Mouse (Mus musculus): ENCODE results near the gene Acad11. TPM values are rescaled to one million over a fixed set of nuclear protein-coding genes. Genes with fewer than 3 reads are reported as not detected.

Gene Acad11
- polyA plus RNA-seq, 1 experiment, result 6.2 TPM

DNA sequence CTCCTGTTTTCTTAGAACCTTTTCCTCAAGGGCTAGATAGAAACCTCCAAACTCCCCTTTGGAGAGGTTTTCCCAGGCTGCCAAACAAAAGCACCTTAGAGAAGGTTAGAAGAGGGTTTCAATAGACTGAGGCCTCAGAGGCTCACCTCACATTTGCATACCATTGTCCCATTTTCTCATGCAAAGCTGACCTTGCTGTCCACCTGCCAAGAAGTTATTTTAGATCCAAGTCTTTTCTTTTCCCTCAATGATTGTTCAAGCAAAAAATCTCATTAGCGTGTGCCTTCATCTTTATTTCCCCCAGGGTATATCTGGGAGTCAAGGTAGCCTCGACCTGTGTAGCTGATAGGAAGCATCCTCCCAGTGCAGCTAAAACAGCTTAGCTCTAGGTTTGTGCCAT lies 39.7 kb downstream of the Acad11 start:
- no peak for TF ChIP-seq POLR2A (IDR thresholded peaks at IDR 0.05; ENCODE audit: insufficient read length, low read depth)
- no peak for TF ChIP-seq E2F4 (IDR thresholded peaks at IDR 0.05; ENCODE audit: insufficient read depth)
- no peak for TF ChIP-seq TCF12 (IDR thresholded peaks at IDR 0.05; ENCODE audit: insufficient read depth, poor library complexity, severe bottlenecking)
- TF ChIP-seq MAX (IDR thresholded peaks at IDR 0.05; ENCODE audit: low read depth), result no peak
- TF ChIP-seq MYOD1 (IDR thresholded peaks at IDR 0.05; ENCODE audit: control insufficient read depth in 1 of 3, insufficient read length in 2 of 3, low read depth in 2 of 3), result no peak
- TF ChIP-seq SRF (IDR thresholded peaks at IDR 0.05; ENCODE audit: control insufficient read depth, insufficient read length, low read depth), result no peak
- no peak for TF ChIP-seq TCF3 (IDR thresholded peaks at IDR 0.05; ENCODE audit: insufficient read length, low read depth)
- TF ChIP-seq REST (IDR thresholded peaks at IDR 0.05; ENCODE audit: insufficient read depth, insufficient read length), result no peak
- no peak for TF ChIP-seq POLR2AphosphoS2 (IDR thresholded peaks at IDR 0.05; ENCODE audit: insufficient read length, low read depth)
- TF ChIP-seq USF1 (IDR thresholded peaks at IDR 0.05; ENCODE audit: low read depth), result no peak
- TF ChIP-seq CEBPB (IDR thresholded peaks at IDR 0.05; ENCODE audit: insufficient read depth, poor library complexity, severe bottlenecking), result no peak
- Histone ChIP-seq H3K4me3 (no peak overlapping the region), H3K79me2 (ENCODE audit: control insufficient read depth, insufficient read depth) (no peaks in the 10 kb centered on the region), H3K4me2 (ENCODE audit: low read depth) (no peak overlapping the region), H3ac (ENCODE audit: control insufficient read depth, insufficient read length) (no peak overlapping the region), H3K27me3 (ENCODE audit: control insufficient read depth, insufficient read depth, insufficient read length) (no peaks in the 10 kb centered on the region), H3K36me3 (ENCODE audit: control insufficient read depth, insufficient read depth) (no peaks in the 10 kb centered on the region)

DNA sequence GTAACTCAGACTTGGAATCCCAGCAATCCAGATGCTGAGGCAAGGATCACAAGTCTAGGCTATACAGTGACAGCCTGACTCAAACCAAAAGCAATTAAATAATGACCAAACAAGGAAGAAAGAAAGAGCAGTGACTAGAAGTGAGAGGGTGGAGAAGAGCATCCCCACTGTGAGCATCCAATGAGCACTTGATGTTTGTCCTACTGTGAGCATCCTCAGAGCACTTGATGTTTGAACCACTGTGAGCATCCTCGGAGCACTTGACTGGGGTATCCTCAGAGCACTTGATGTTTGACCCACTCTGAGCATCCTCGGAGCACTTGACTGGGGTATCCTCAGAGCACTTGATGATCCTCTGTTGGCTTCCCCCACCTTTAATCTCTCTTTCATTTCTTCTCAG lies 41.8 kb downstream of the Acad11 start:
- Histone ChIP-seq H3K27me3 (ENCODE audit: control insufficient read depth, insufficient read depth, insufficient read length) (no peaks in the 10 kb centered on the region), H3K4me3 (no peak overlapping the region), H3K36me3 (ENCODE audit: control insufficient read depth, insufficient read depth) (no peaks in the 10 kb centered on the region), H3ac (ENCODE audit: control insufficient read depth, insufficient read length) (no peak overlapping the region), H3K79me2 (ENCODE audit: control insufficient read depth, insufficient read depth) (no peaks in the 10 kb centered on the region), H3K4me2 (ENCODE audit: low read depth) (no peak overlapping the region)
- no peak for TF ChIP-seq REST (IDR thresholded peaks at IDR 0.05; ENCODE audit: insufficient read depth, insufficient read length)
- no peak for TF ChIP-seq CEBPB (IDR thresholded peaks at IDR 0.05; ENCODE audit: insufficient read depth, poor library complexity, severe bottlenecking)
- TF ChIP-seq E2F4 (IDR thresholded peaks at IDR 0.05; ENCODE audit: insufficient read depth), result no peak
- no peak for TF ChIP-seq SRF (IDR thresholded peaks at IDR 0.05; ENCODE audit: control insufficient read depth, insufficient read length, low read depth)
- TF ChIP-seq USF1 (IDR thresholded peaks at IDR 0.05; ENCODE audit: low read depth), result no peak
- no peak for TF ChIP-seq MAX (IDR thresholded peaks at IDR 0.05; ENCODE audit: low read depth)
- no peak for TF ChIP-seq POLR2AphosphoS2 (IDR thresholded peaks at IDR 0.05; ENCODE audit: insufficient read length, low read depth)
- TF ChIP-seq POLR2A (IDR thresholded peaks at IDR 0.05; ENCODE audit: insufficient read length, low read depth), result no peak
- TF ChIP-seq MYOG (IDR thresholded peaks at IDR 0.05; ENCODE audit: control insufficient read depth in 1 of 3, insufficient read depth in 1 of 3, insufficient read length in 2 of 3, low read depth in 2 of 3), result no peak
- no peak for TF ChIP-seq TCF3 (IDR thresholded peaks at IDR 0.05; ENCODE audit: insufficient read length, low read depth)
- TF ChIP-seq TCF12 (IDR thresholded peaks at IDR 0.05; ENCODE audit: insufficient read depth, poor library complexity, severe bottlenecking), result no peak

GRCm38 (mm10) chr9:104106930-104107329 lies 43.8 kb downstream of the Acad11 start:
- Histone ChIP-seq H3ac (ENCODE audit: control insufficient read depth, insufficient read length) (no peak overlapping the region), H3K36me3 (ENCODE audit: control insufficient read depth, insufficient read depth) (no peaks in the 10 kb centered on the region), H3K4me2 (ENCODE audit: low read depth) (no peak overlapping the region), H3K27me3 (ENCODE audit: control insufficient read depth, insufficient read depth, insufficient read length) (no peaks in the 10 kb centered on the region), H3K79me2 (ENCODE audit: control insufficient read depth, insufficient read depth) (no peaks in the 10 kb centered on the region), H3K4me3 (no peak overlapping the region)
- TF ChIP-seq CEBPB (IDR thresholded peaks at IDR 0.05; ENCODE audit: insufficient read depth, poor library complexity, severe bottlenecking) (no peak), SRF (IDR thresholded peaks at IDR 0.05; ENCODE audit: control insufficient read depth, insufficient read length, low read depth) (no peak), MYOD1 (IDR thresholded peaks at IDR 0.05; ENCODE audit: control insufficient read depth in 1 of 3, insufficient read length in 2 of 3, low read depth in 2 of 3) (no peak), USF1 (IDR thresholded peaks at IDR 0.05; ENCODE audit: low read depth) (no peak), MAX (IDR thresholded peaks at IDR 0.05; ENCODE audit: low read depth) (no peak)

- no peak overlapping the region for H3ac ChIP-seq (ENCODE audit: control insufficient read depth, insufficient read length)
- no peaks in the 10 kb centered on the region for H3K36me3 ChIP-seq (ENCODE audit: control insufficient read depth, insufficient read depth)
- no peak overlapping the region for H3K4me3 ChIP-seq
- H3K4me2 ChIP-seq (ENCODE audit: low read depth), result no peak overlapping the region
- TF ChIP-seq MYOD1 (IDR thresholded peaks at IDR 0.05; ENCODE audit: control insufficient read depth in 1 of 3, insufficient read length in 2 of 3, low read depth in 2 of 3), result no peak
- no peak for TF ChIP-seq USF1 (IDR thresholded peaks at IDR 0.05; ENCODE audit: low read depth)
- TF ChIP-seq REST (IDR thresholded peaks at IDR 0.05; ENCODE audit: insufficient read depth, insufficient read length), result no peak
- no peak for TF ChIP-seq MAX (IDR thresholded peaks at IDR 0.05; ENCODE audit: low read depth)
- TF ChIP-seq TCF12 (IDR thresholded peaks at IDR 0.05; ENCODE audit: insufficient read depth, poor library complexity, severe bottlenecking), result no peak
- TF ChIP-seq TCF3 (IDR thresholded peaks at IDR 0.05; ENCODE audit: insufficient read length, low read depth), result no peak
- TF ChIP-seq CEBPB (IDR thresholded peaks at IDR 0.05; ENCODE audit: insufficient read depth, poor library complexity, severe bottlenecking), result no peak
- no peak for TF ChIP-seq POLR2A (IDR thresholded peaks at IDR 0.05; ENCODE audit: insufficient read length, low read depth)
- TF ChIP-seq MYOG (IDR thresholded peaks at IDR 0.05; ENCODE audit: control insufficient read depth in 1 of 3, insufficient read depth in 1 of 3, insufficient read length in 2 of 3, low read depth in 2 of 3), result no peak
- TF ChIP-seq POLR2AphosphoS2 (IDR thresholded peaks at IDR 0.05; ENCODE audit: insufficient read length, low read depth), result no peak
- TF ChIP-seq SRF (IDR thresholded peaks at IDR 0.05; ENCODE audit: control insufficient read depth, insufficient read length, low read depth), result no peak
- TF ChIP-seq E2F4 (IDR thresholded peaks at IDR 0.05; ENCODE audit: insufficient read depth), result no peak
- H3K27me3 ChIP-seq (ENCODE audit: control insufficient read depth, insufficient read depth, insufficient read length), result no peaks in the 10 kb centered on the region
- no peaks in the 10 kb centered on the region for H3K79me2 ChIP-seq (ENCODE audit: control insufficient read depth, insufficient read depth)
Measured at GRCm38 (mm10) chr9:104107482-104107881, 44.3 kb downstream of the Acad11 start.

GRCm38 (mm10) chr9:104108571-104109143 lies 45.5 kb downstream of the Acad11 start:
- no peak overlapping the region for H3K4me2 ChIP-seq (ENCODE audit: low read depth)
- no peak overlapping the region for H3K4me3 ChIP-seq
- H3K36me3 ChIP-seq (ENCODE audit: control insufficient read depth, insufficient read depth), result no peaks in the 10 kb centered on the region
- TF ChIP-seq TCF3 (IDR thresholded peaks at IDR 0.05; ENCODE audit: insufficient read length, low read depth) (no peak), MYOD1 (IDR thresholded peaks at IDR 0.05; ENCODE audit: control insufficient read depth in 1 of 3, insufficient read length in 2 of 3, low read depth in 2 of 3) (no peak), CEBPB (IDR thresholded peaks at IDR 0.05; ENCODE audit: insufficient read depth, poor library complexity, severe bottlenecking) (no peak), TCF12 (IDR thresholded peaks at IDR 0.05; ENCODE audit: insufficient read depth, poor library complexity, severe bottlenecking) (no peak), E2F4 (IDR thresholded peaks at IDR 0.05; ENCODE audit: insufficient read depth) (no peak), REST (IDR thresholded peaks at IDR 0.05; ENCODE audit: insufficient read depth, insufficient read length) (no peak), POLR2A (IDR thresholded peaks at IDR 0.05; ENCODE audit: insufficient read length, low read depth) (no peak), SRF (IDR thresholded peaks at IDR 0.05; ENCODE audit: control insufficient read depth, insufficient read length, low read depth) (no peak), MYOG (IDR thresholded peaks at IDR 0.05; ENCODE audit: control insufficient read depth in 1 of 3, insufficient read depth in 1 of 3, insufficient read length in 2 of 3, low read depth in 2 of 3) (no peak), POLR2AphosphoS2 (IDR thresholded peaks at IDR 0.05; ENCODE audit: insufficient read length, low read depth) (no peak), USF1 (IDR thresholded peaks at IDR 0.05; ENCODE audit: low read depth) (no peak), MAX (IDR thresholded peaks at IDR 0.05; ENCODE audit: low read depth) (no peak)
- H3K79me2 ChIP-seq (ENCODE audit: control insufficient read depth, insufficient read depth), result no peaks in the 10 kb centered on the region
- H3K27me3 ChIP-seq (ENCODE audit: control insufficient read depth, insufficient read depth, insufficient read length), result no peaks in the 10 kb centered on the region
- H3ac ChIP-seq (ENCODE audit: control insufficient read depth, insufficient read length), result no peak overlapping the region
